Mouse (Mus musculus) myocyte (in vitro differentiated cells): ENCODE measurements around the gene Pgap2.

Experiments
- CEBPB ChIP-seq: IDR thresholded peaks from 2 replicates; pipeline ENCODE4 v1.6.1; 2011; ENCODE audit warnings: mild to moderate bottlenecking, moderate library complexity; ENCODE audit not compliant: poor library complexity, insufficient read depth, severe bottlenecking
- MAX ChIP-seq: IDR thresholded peaks from one replicate; pipeline ENCODE4 v1.6.1; 2011; ENCODE audit warnings: low read depth, mild to moderate bottlenecking, control low read depth
- MYOD1 ChIP-seq, 3 experiments: IDR thresholded peaks; one replicate each; pipeline ENCODE4 v1.6.1; 2011; ENCODE audit warnings: control low read depth in 2 of 3, low read depth in 2 of 3, mild to moderate bottlenecking in 2 of 3, moderate library complexity in 1 of 3; ENCODE audit not compliant: insufficient read length in 2 of 3, control insufficient read depth in 1 of 3
- MYOG ChIP-seq, 3 experiments: IDR thresholded peaks; one replicate each; pipeline ENCODE4 v1.6.1; 2011; ENCODE audit warnings: control low read depth in 2 of 3, low read depth in 2 of 3, mild to moderate bottlenecking in 2 of 3; ENCODE audit not compliant: insufficient read length in 2 of 3, control insufficient read depth in 1 of 3, insufficient read depth in 1 of 3
- POLR2A ChIP-seq: IDR thresholded peaks from one replicate; pipeline ENCODE4 v1.6.1; 2011; ENCODE audit warnings: low read depth, mild to moderate bottlenecking, control low read depth, moderate library complexity; ENCODE audit not compliant: insufficient read length
- POLR2AphosphoS2 ChIP-seq: IDR thresholded peaks from one replicate; pipeline ENCODE4 v1.6.1; 2011; ENCODE audit warnings: low read depth, control low read depth; ENCODE audit not compliant: insufficient read length
- SRF ChIP-seq: IDR thresholded peaks from one replicate; pipeline ENCODE4 v1.6.1; 2011; ENCODE audit warnings: low read depth; ENCODE audit not compliant: control insufficient read depth, insufficient read length
- TCF12 ChIP-seq: IDR thresholded peaks from one replicate; pipeline ENCODE4 v1.6.1; 2011; ENCODE audit warnings: mild to moderate bottlenecking, control low read depth; ENCODE audit not compliant: poor library complexity, insufficient read depth, severe bottlenecking
- USF1 ChIP-seq: IDR thresholded peaks from one replicate; pipeline ENCODE4 v1.6.1; 2011; ENCODE audit warnings: low read depth, mild to moderate bottlenecking, control low read depth, moderate library complexity

GRCm38 (mm10) chr7:102266401-102267042 lies 56.5 kb downstream of the Pgap2 start:
- TF ChIP-seq POLR2A, result no peak
- no peak for TF ChIP-seq POLR2AphosphoS2
- no peak for TF ChIP-seq CEBPB
- no peak for TF ChIP-seq USF1
- TF ChIP-seq MYOD1 (IDR thresholded peaks at IDR 0.05; ENCODE audit: control insufficient read depth in 1 of 3, insufficient read length in 2 of 3, low read depth in 2 of 3), result peak in 2 of 3 experiments; percentile 12 to 17
- no peak for TF ChIP-seq TCF12
- no peak for TF ChIP-seq SRF
- peak in 1 of 3 experiments; percentile 81 for TF ChIP-seq MYOG (IDR thresholded peaks at IDR 0.05; ENCODE audit: control insufficient read depth in 1 of 3, insufficient read depth in 1 of 3, insufficient read length in 2 of 3, low read depth in 2 of 3)
- TF ChIP-seq MAX, result no peak
